Mouse (Mus musculus): ENCODE results near the gene Rab17. TPM values are rescaled to one million over a fixed set of nuclear protein-coding genes. Genes with fewer than 3 reads are reported as not detected.

Rab17 gene
- total RNA-seq (2023), result not detected

DNA sequence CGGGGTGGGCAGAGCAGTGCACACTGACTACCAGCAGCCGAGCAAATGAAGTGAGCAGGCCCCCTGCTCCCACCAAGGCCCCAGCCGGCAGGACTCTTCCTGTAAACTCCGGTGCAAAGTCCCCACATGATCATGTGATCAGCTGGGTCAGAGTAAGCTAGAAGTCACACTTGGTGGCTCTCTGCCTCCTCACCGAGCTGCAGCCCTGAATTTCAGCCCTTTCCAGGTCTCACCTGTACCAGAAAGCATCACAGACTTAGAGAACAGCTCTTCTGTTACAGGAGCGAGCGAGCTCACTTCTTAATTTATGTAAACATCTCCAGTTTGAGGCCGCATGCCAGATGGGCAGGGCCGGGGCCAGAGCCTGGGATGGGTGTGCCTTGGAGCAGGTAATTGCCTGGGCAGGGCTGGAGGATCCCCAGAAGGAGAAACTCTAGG is at the start of gene Rab17:
TSS of gene Rab17 (minus strand) at position 315 of the 438 bp plus-strand sequence.

DNA sequence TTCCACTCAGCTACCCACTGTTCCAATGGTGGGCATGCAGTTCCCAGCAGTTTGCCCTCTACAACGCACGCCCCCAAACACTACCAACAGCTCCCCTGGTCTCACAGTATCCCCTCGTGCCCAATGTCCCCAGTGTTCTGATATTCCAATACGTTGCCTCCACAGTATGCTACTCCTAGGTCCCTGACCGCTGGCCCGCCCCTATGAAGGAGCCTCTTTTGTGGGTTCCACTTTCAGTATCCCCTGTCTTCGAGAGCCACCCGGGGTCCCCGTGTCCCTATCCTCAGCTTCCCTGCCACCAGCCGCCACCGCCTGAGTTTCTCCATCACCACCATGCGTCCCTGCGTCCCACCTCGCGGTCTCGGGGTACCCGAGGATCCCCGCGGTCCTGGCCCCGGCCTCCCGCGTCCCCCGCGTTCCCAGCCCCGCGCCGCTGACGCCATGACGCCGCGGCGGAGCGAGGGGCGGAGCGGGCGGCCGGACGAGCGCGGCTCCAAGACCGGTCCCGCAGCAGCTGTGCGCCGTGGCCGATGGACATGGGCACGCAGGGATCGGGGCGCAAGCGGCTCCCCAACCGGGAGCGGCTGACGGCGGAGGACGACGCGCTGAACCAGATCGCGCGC is 28.9 kb upstream of the Rab17 start, which contains the start of gene Lrrfip1:
TSS of gene Lrrfip1 (plus strand) at position 470 of the 623 bp plus-strand sequence.

GRCm38 (mm10) chr1:90952808-90953207 is 16.7 kb downstream of the Rab17 start, which contains the start of gene Prlh:
TSS of gene Prlh (plus strand) at chr1:90953108.

DNA sequence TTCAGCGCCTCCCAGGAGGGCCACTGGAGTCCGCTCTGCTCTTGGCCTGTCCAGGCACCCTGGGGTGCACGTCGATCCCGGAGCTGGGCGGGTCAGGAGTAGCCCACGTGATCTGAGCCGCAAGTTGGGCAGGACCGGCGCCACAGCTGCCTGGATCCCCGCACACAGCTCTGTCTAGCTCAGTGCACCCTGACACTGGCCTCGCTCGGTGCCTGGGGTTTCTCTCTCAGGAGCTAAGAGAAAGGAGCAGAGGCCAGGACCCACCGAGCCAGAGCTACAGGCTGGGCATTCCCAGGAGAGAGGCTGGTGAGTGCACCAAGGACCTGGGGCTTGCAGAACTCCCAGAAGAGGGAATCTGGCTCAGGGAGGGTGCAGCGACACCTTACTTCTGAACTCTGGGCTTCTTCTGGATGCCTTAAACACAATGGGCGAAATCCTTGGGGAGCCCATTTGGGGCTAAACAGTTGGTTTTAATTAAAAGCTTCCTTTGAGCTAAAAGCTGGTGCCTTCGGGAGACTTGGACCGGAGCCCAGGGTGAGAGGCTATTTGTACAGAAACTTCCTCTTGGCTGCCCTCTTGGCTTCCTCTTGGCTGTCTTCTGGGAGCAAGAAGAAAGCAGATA is 54.4 kb downstream of the Rab17 start, which contains the start of gene Mlph:
TSS of gene Mlph (plus strand) at position 138 of the 622 bp plus-strand sequence.

Other genes starting within 250 kb of the Rab17 start
- under 1 TPM in 1 of 2 experiments, not detected in 1; 0.21 TPM for gene Col6a3, start 125.7 kb downstream of the Rab17 start, total RNA-seq (2023)
- gene Mlph, start 54.6 kb downstream of the Rab17 start, total RNA-seq (2023), result not detected
- not detected for gene Prlh, start 16.6 kb downstream of the Rab17 start, total RNA-seq (2023)
- 100 to 1,000 TPM; 226 to 244 TPM for gene Lrrfip1, start 29.1 kb upstream of the Rab17 start, total RNA-seq (2023)
- under 1 TPM; 0.18 to 0.58 TPM for gene Rbm44, start 175.4 kb upstream of the Rab17 start, total RNA-seq (2023)
- gene Ramp1, start 210.2 kb upstream of the Rab17 start, total RNA-seq (2023), result 10 to 100 TPM; 40.2 to 40.8 TPM